Mouse (Mus musculus) lung, embryonic 15.5 days (tissue): Measurements from ENCODE around the gene Vmn1r233. TPM values are rescaled to one million over a fixed set of nuclear protein-coding genes. Genes with fewer than 3 reads are reported as not detected.

Source experiments
- ATAC-seq: fragments of 200-750 bp; cut with Nextera tagmentation; 2 replicates; pipeline ENCODE4 v1.8.0; 2017; ENCODE audit warnings: moderate number of reproducible peaks, borderline replicate concordance; ENCODE audit not compliant: low FRiP score, low TSS enrichment; ENCODE audit errors: extremely low read depth
- H3K27ac ChIP-seq: fragments of 300-500 bp; sonication (generic); 2 replicates; pipeline ENCODE4 v1.5.1; 2015; ENCODE audit warnings: moderate library complexity, mild to moderate bottlenecking, inconsistent platforms
- H3K27me3 ChIP-seq: fragments of 300-500 bp; sonication (generic); 2 replicates; pipeline ENCODE4 v1.6.1; 2015; ENCODE audit warnings: inconsistent platforms
- H3K36me3 ChIP-seq: fragments of 300-500 bp; sonication (generic); 2 replicates; pipeline ENCODE4 v1.6.1; 2015; ENCODE audit warnings: inconsistent platforms
- H3K4me1 ChIP-seq: fragments of 300-500 bp; sonication (generic); 2 replicates; pipeline ENCODE4 v1.6.1; 2015; ENCODE audit warnings: inconsistent platforms
- H3K4me2 ChIP-seq: fragments of 300-500 bp; sonication (generic); 2 replicates; pipeline ENCODE4 v1.6.1; 2015; ENCODE audit warnings: inconsistent platforms, mild to moderate bottlenecking, moderate library complexity
- H3K4me3 ChIP-seq: fragments of 300-500 bp; sonication (generic); 2 replicates; pipeline ENCODE4 v1.5.1; 2015; ENCODE audit warnings: mild to moderate bottlenecking, inconsistent platforms
- H3K9ac ChIP-seq: fragments of 300-500 bp; sonication (generic); 2 replicates; pipeline ENCODE4 v1.6.1; 2015; ENCODE audit warnings: inconsistent platforms
- H3K9me3 ChIP-seq: fragments of 300-500 bp; sonication (generic); 2 replicates; pipeline ENCODE4 v1.6.1; 2016; ENCODE audit warnings: inconsistent platforms
- WGBS: fragments of 180-500 bp; shearing (Covaris S2); methylation state at CpG from one replicate; pipeline ENCODE4 v1.1.7; 2015; 5-methylcytosine and 5-hydroxymethylcytosine counted together
- polyA plus RNA-seq: library from polyadenylated mRNA; unstranded; fragments of >200 nt; fragmentation: Nextera tagmentation; extraction: Ambion mirVana; gene quantifications from 2 replicates; pipeline ENCODE4 v1.2.1, GENCODE M21; 2015

Gene Vmn1r233
- polyA plus RNA-seq, 1 experiment from 2014 or later, result not detected

DNA sequence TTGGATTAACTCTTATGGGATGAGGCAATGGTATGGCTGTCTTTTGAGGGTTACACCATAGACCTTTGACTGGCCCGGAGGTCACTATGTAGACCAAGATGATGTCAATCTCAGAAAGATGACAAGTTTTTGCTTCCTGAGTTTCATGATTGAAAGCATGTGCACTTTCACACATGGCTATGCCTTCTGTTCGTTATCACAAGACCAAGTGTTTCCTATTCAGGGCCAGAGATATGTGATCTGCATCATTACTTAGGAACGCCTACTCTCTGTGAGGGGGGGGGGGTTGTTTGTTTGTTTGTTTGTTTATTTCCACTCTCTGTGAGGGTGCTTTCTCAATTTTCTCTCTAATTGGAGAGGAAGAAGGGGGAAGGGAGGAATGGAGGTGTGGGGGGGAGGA, 52.0 kb downstream of the Vmn1r233 start:
- WGBS, result 51% methylated on average over 3 of the region's 3 CpGs
- H3K27me3 ChIP-seq, result no peaks in the 10 kb centered on the region
- H3K27ac ChIP-seq, result peak overlapping the region; percentile 88
- no peaks in the 10 kb centered on the region for H3K36me3 ChIP-seq
- ATAC-seq, result no peak
- peaks cover 22% of the 10 kb centered on the region for H3K4me1 ChIP-seq
- H3K9ac ChIP-seq, result peak overlapping the region; percentile 52; the same call in 1 of the 2 replicates
- no peaks in the 10 kb centered on the region for H3K9me3 ChIP-seq
- peak overlapping the region; percentile 78 for H3K4me3 ChIP-seq
- peak overlapping the region; percentile 57 for H3K4me2 ChIP-seq

Other genes starting within 250 kb of the Vmn1r233 start
- gene Vmn1r228, start 210.3 kb downstream of the Vmn1r233 start, polyA plus RNA-seq, result not detected in 2 replicates
- gene Vmn1r229, start 184.9 kb downstream of the Vmn1r233 start, polyA plus RNA-seq, result not detected in 2 replicates
- not detected in 2 replicates for gene Vmn1r230, start 156.0 kb downstream of the Vmn1r233 start, polyA plus RNA-seq
- gene Vmn1r231, start 91.4 kb downstream of the Vmn1r233 start, polyA plus RNA-seq, result not detected in 2 replicates
- not detected in 2 replicates for gene Vmn1r232, start 76.8 kb downstream of the Vmn1r233 start, polyA plus RNA-seq
- 378 and 380 TPM in 2 replicates for gene Ppp2r1a, start 51.2 kb downstream of the Vmn1r233 start, polyA plus RNA-seq
- 12.8 and 14.6 TPM in 2 replicates for gene Zfp160, start 12.4 kb upstream of the Vmn1r233 start, polyA plus RNA-seq
- not detected in 2 replicates for gene Vmn1r234, start 229.6 kb upstream of the Vmn1r233 start, polyA plus RNA-seq